Mouse (Mus musculus) brain, embryonic 14.5 days (tissue): Measurements from ENCODE around the gene Cul5.

Experiments
- CTCF ChIP-seq: fragments of 200-500 bp; IDR thresholded peaks from 2 replicates; pipeline ENCODE4 v1.5.1; 2012; ENCODE audit warnings: inconsistent platforms, mild to moderate bottlenecking, moderate library complexity, borderline replicate concordance; ENCODE audit not compliant: insufficient read depth, insufficient read length; ENCODE audit errors: extremely low read depth
- POLR2A ChIP-seq: fragments of 200-500 bp; IDR thresholded peaks from 2 replicates; pipeline ENCODE4 v1.6.1; 2012; ENCODE audit warnings: mild to moderate bottlenecking, inconsistent platforms, borderline replicate concordance; ENCODE audit not compliant: poor library complexity, insufficient read depth, insufficient read length, severe bottlenecking; ENCODE audit errors: extremely low read depth

GRCm38 (mm10) chr9:53603384-53603783, 66.4 kb downstream of the Cul5 start:
- no peak for TF ChIP-seq CTCF
- no peak for TF ChIP-seq POLR2A
